Mouse (Mus musculus): ENCODE measurements around the gene Apeh. TPM values are rescaled to one million over a fixed set of nuclear protein-coding genes. Genes with fewer than 3 reads are reported as not detected.

The Apeh gene
- 46.0 and 50.8 TPM in 2 replicates for polyA plus RNA-seq (2015; fragmentation: Nextera tagmentation; extraction: Ambion mirVana)

DNA sequence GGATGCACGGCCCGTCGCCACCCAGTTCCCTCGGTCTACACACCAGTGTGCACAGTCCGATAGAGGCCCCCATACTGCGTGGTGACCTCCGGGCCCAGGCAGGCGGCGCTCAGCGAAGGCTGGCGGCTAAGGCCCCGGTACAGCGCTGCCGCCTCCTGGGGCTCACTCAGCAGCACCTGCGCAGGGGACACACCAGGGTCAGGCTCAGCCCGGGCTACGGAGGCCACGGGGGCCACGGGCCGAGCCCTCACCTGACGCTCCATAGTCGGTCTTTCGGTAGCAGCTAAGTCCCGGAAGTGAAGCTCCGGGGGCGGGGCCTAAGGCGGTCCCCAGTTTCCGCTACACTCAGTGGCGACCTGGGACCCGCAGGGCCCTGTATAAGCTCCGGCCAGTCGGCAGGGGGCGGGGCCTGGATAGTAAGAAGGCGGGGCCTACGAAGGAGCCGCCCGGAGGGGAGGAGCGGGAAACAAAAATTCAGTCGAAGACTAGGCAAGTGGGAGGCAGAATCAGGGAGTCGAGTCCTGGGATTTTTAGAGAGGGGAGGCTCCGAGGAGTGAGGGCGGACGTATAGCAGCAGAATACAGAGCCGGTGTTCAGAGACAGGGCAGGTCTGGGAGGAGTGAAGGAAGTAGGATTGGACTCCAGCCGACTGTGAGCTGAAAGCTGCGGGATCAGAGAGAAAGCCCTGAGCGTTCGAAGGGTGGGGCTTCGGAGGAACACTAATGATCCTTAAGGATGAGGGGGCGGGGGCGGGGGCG, at the start of gene Apeh:
Gene Apeh, minus strand, starts transcription at position 423 of the 758 bp plus-strand sequence.
- peaks cover 21% of the 10 kb centered on the region for H3K36me3 ChIP-seq (ENCODE audit: control insufficient read depth, insufficient read depth, low read length)
- H3K4me1 ChIP-seq (ENCODE audit: control insufficient read depth, insufficient read depth, low read length), result peaks cover 14% of the 10 kb centered on the region
- peak within 1 kb of the TSS; percentile 98 for H3K4me2 ChIP-seq (ENCODE audit: low read length)
- ATAC-seq, result peak; percentile 93
- no peaks in the 10 kb centered on the region for H3K9me3 ChIP-seq (replicated peaks; ENCODE audit: control insufficient read depth, low read length, poor library complexity, severe bottlenecking)
- WGBS, result under 1% methylated on average over 52 of the region's 52 CpGs
- H3K4me3 ChIP-seq (ENCODE audit: low read depth, low read length), result peak within 1 kb of the TSS; percentile 60
- peak within 1 kb of the TSS; percentile 75 for H3K27ac ChIP-seq (ENCODE audit: low read length)
- peak within 1 kb of the TSS; percentile 78 for H3K9ac ChIP-seq (ENCODE audit: low read depth, low read length)
- no peaks in the 10 kb centered on the region for H3K27me3 ChIP-seq (ENCODE audit: control insufficient read depth, insufficient read depth, low read depth, low read length)

DNA sequence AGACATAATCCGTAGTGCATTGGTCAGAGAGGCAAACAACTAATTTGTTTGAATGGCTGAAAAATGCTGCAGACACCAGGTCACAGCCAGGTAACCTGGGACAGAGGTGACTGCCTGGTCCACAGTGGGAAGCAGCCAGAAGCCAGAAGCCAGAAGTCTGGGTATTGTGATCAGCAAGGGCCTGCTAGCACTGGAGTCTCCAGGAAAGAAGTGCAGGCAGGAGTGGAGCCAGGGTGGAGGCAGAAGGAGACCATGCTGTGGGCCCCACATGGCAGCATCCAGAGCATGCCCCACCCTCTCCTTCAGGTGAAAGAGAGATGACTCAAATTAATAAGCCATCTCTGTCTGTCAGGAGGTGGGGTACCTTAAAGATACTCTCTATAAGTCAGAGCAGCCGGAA, 49.1 kb upstream of the Apeh start:
- no peaks in the 10 kb centered on the region for H3K9me3 ChIP-seq (replicated peaks; ENCODE audit: control insufficient read depth, low read length, poor library complexity, severe bottlenecking)

DNA sequence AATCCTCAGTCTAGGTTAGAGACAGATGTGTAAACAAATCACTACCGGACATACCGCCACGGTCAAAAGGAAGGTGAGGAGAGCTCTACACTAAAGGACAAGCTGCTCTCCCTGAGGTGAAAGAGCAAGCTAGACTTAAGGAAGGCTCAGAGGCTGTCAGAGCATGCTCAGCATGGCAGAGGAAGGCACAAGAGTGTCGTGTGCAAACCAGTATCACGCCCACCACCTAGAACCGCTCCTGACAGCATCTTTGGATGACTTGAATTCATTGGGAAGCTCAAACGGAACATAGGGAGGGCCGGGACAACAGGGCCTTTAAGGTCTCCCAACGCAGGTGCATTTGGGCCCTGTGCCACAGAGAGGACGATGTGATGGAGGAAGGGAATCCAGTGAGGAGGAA, 47.0 kb upstream of the Apeh start:
- H3K27me3 ChIP-seq (ENCODE audit: control insufficient read depth, insufficient read depth, low read depth, low read length), result no peaks in the 10 kb centered on the region
- no peak for ATAC-seq
- H3K4me3 ChIP-seq (ENCODE audit: low read depth, low read length), result no peak overlapping the region
- H3K4me1 ChIP-seq (ENCODE audit: control insufficient read depth, insufficient read depth, low read length), result no peaks in the 10 kb centered on the region
- H3K9ac ChIP-seq (ENCODE audit: low read depth, low read length), result no peak overlapping the region
- H3K36me3 ChIP-seq (ENCODE audit: control insufficient read depth, insufficient read depth, low read length), result peaks cover 8% of the 10 kb centered on the region
- H3K27ac ChIP-seq (ENCODE audit: low read length), result no peak overlapping the region
- WGBS, result 85% methylated on average over 10 of the region's 10 CpGs
- H3K4me2 ChIP-seq (ENCODE audit: low read length), result no peak overlapping the region
- H3K9me3 ChIP-seq (replicated peaks; ENCODE audit: control insufficient read depth, low read length, poor library complexity, severe bottlenecking), result no peaks in the 10 kb centered on the region

More for the DNA sequence above, 49.1 kb upstream of the Apeh start:
- no peak overlapping the region for H3K9ac ChIP-seq (ENCODE audit: low read depth, low read length)
- peaks cover 8% of the 10 kb centered on the region for H3K36me3 ChIP-seq (ENCODE audit: control insufficient read depth, insufficient read depth, low read length)
- H3K27me3 ChIP-seq (ENCODE audit: control insufficient read depth, insufficient read depth, low read depth, low read length), result no peaks in the 10 kb centered on the region
- no peaks in the 10 kb centered on the region for H3K4me1 ChIP-seq (ENCODE audit: control insufficient read depth, insufficient read depth, low read length)
- no peak overlapping the region for H3K4me2 ChIP-seq (ENCODE audit: low read length)
- no peak for ATAC-seq
- 92% methylated on average over 2 of the region's 2 CpGs for WGBS
- H3K27ac ChIP-seq (ENCODE audit: low read length), result no peak overlapping the region
- H3K4me3 ChIP-seq (ENCODE audit: low read depth, low read length), result no peak overlapping the region

DNA sequence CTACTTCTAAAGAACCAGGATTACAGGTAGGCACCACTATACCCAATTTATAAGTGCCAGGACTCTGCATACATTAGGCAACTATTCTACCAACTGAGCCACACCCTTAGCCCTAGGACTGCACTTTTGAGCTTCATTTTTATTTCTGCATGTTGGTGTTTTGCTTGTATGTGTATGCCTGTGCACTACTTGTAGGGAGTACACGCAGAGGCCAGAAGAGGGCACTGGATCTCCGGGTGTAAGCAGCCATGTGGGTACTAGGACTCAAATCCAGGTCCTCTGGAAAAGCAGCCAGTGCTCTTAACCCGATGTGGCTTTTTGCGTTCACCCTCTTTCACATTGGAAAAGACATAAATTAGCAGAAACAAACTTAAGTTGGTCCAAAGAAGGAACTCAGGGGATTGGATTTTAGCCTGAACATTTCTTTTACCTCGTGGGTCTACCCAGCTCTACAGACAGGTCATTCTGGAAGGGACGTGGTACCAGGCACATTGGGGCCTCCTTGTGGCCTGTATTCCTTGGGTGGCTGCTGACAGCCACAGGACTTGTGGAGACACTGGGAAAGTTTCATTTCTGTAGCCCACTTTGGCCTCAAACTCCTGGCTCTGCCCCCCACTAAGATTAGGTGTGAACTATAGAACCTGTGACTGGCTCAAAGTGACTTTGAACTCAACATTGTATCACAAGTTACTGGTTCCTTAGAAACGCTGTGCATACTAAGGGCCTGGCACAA, 45.7 kb upstream of the Apeh start:
- 79% methylated on average over 7 of the region's 7 CpGs for WGBS
- no peak overlapping the region for H3K27ac ChIP-seq (ENCODE audit: low read length)
- no peaks in the 10 kb centered on the region for H3K9me3 ChIP-seq (replicated peaks; ENCODE audit: control insufficient read depth, low read length, poor library complexity, severe bottlenecking)
- H3K36me3 ChIP-seq (ENCODE audit: control insufficient read depth, insufficient read depth, low read length), result peaks cover 8% of the 10 kb centered on the region
- ATAC-seq, result no peak
- H3K9ac ChIP-seq (ENCODE audit: low read depth, low read length), result no peak overlapping the region
- H3K4me3 ChIP-seq (ENCODE audit: low read depth, low read length), result no peak overlapping the region
- no peaks in the 10 kb centered on the region for H3K27me3 ChIP-seq (ENCODE audit: control insufficient read depth, insufficient read depth, low read depth, low read length)
- H3K4me2 ChIP-seq (ENCODE audit: low read length), result no peak overlapping the region
- H3K4me1 ChIP-seq (ENCODE audit: control insufficient read depth, insufficient read depth, low read length), result no peaks in the 10 kb centered on the region

DNA sequence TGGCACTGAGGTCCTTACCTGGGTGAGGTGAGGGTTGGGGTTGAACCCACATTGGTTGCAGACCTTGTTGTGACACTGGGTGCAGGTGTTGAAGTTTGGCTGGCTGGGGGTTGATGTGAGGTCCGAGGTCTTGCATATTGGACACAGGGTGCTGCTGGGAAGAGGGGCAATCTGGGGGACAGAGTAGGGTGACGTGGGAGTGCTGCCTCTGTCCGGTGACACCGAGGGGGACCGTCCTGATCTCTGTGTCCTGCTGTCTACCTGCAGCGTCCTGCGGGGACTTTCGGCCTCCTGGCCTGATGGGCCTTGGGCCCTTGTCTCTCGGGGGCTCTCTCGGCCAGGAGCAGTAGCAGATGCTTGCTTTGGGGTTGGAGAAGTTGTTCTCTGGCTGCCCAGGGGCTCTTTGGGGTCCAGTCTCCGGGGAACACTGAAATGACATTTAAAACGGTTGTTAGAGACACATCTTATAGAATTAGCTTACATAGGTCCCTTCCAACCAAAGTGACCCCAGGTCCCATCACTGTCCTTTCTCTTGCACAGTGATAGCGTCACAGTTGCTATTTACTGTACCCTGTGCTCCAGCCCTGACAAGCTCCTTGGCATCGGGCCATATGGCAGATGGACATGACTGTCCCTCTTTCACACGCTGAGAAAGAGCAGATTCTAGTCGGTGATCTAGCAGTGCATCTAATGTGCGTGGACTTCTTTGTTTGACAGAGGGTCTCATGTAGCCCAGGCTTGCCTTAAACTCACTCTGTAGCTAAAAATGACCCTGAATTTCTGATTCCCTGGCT, 45.0 kb upstream of the Apeh start:
- WGBS, result 81% methylated on average over 17 of the region's 17 CpGs
- H3K36me3 ChIP-seq (ENCODE audit: control insufficient read depth, insufficient read depth, low read length), result peaks cover 8% of the 10 kb centered on the region
- no peaks in the 10 kb centered on the region for H3K4me1 ChIP-seq (ENCODE audit: control insufficient read depth, insufficient read depth, low read length)
- no peak for ATAC-seq
- H3K4me3 ChIP-seq (ENCODE audit: low read depth, low read length), result no peak overlapping the region
- no peaks in the 10 kb centered on the region for H3K9me3 ChIP-seq (replicated peaks; ENCODE audit: control insufficient read depth, low read length, poor library complexity, severe bottlenecking)
- H3K9ac ChIP-seq (ENCODE audit: low read depth, low read length), result no peak overlapping the region
- H3K27ac ChIP-seq (ENCODE audit: low read length), result no peak overlapping the region
- no peaks in the 10 kb centered on the region for H3K27me3 ChIP-seq (ENCODE audit: control insufficient read depth, insufficient read depth, low read depth, low read length)
- no peak overlapping the region for H3K4me2 ChIP-seq (ENCODE audit: low read length)

DNA sequence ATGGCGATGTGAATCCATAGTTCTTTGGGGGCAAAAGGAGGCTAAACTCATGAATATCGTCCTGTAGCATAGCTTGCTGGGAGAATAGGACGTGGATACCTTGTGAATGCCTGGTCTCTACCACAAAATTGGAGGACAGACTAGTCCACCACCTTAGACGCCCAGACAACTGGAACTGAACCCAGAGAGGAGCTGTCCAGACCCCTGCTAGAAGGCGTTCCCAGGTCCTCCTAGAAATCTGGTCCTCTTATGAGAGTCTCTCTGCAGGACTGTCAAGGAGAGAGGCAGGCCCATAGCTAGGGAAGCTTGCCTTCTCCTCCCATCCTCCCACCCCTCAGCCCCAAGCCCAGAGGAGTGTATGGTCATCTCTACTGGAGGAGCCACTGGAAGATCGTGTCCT, 43.7 kb upstream of the Apeh start:
- H3K27ac ChIP-seq (ENCODE audit: low read length), result no peak overlapping the region
- H3K9me3 ChIP-seq (replicated peaks; ENCODE audit: control insufficient read depth, low read length, poor library complexity, severe bottlenecking), result no peaks in the 10 kb centered on the region
- H3K27me3 ChIP-seq (ENCODE audit: control insufficient read depth, insufficient read depth, low read depth, low read length), result no peaks in the 10 kb centered on the region
- H3K36me3 ChIP-seq (ENCODE audit: control insufficient read depth, insufficient read depth, low read length), result peaks cover 8% of the 10 kb centered on the region
- H3K4me1 ChIP-seq (ENCODE audit: control insufficient read depth, insufficient read depth, low read length), result no peaks in the 10 kb centered on the region
- H3K4me3 ChIP-seq (ENCODE audit: low read depth, low read length), result no peak overlapping the region
- no peak overlapping the region for H3K9ac ChIP-seq (ENCODE audit: low read depth, low read length)
- ATAC-seq, result no peak
- WGBS, result 82% methylated on average over 6 of the region's 6 CpGs
- no peak overlapping the region for H3K4me2 ChIP-seq (ENCODE audit: low read length)

DNA sequence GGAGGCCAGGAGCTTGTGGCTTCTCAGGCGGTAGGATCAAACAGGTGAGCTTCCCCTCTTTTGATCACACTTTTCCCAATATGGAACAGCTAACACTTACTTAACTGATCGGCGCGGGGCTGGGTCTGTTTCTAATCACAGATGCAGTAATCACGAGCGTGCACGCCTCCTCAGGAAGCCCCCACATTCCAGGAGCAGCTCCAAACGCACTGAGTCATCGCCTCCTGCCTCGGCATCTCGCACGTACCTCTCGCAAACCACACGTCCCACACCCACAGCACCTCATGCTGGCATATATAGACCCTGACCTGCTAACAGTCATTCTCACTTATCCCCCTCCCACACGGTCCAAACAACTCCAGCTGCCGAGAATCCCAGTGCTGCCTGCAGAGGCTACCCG, 43.1 kb upstream of the Apeh start:
- H3K4me1 ChIP-seq (ENCODE audit: control insufficient read depth, insufficient read depth, low read length), result no peaks in the 10 kb centered on the region
- H3K36me3 ChIP-seq (ENCODE audit: control insufficient read depth, insufficient read depth, low read length), result peaks cover 8% of the 10 kb centered on the region
- no peak for ATAC-seq
- H3K27me3 ChIP-seq (ENCODE audit: control insufficient read depth, insufficient read depth, low read depth, low read length), result no peaks in the 10 kb centered on the region
- H3K4me3 ChIP-seq (ENCODE audit: low read depth, low read length), result no peak overlapping the region
- 72% methylated on average over 17 of the region's 17 CpGs for WGBS
- H3K9ac ChIP-seq (ENCODE audit: low read depth, low read length), result no peak overlapping the region
- no peaks in the 10 kb centered on the region for H3K9me3 ChIP-seq (replicated peaks; ENCODE audit: control insufficient read depth, low read length, poor library complexity, severe bottlenecking)
- no peak overlapping the region for H3K4me2 ChIP-seq (ENCODE audit: low read length)
- no peak overlapping the region for H3K27ac ChIP-seq (ENCODE audit: low read length)

DNA sequence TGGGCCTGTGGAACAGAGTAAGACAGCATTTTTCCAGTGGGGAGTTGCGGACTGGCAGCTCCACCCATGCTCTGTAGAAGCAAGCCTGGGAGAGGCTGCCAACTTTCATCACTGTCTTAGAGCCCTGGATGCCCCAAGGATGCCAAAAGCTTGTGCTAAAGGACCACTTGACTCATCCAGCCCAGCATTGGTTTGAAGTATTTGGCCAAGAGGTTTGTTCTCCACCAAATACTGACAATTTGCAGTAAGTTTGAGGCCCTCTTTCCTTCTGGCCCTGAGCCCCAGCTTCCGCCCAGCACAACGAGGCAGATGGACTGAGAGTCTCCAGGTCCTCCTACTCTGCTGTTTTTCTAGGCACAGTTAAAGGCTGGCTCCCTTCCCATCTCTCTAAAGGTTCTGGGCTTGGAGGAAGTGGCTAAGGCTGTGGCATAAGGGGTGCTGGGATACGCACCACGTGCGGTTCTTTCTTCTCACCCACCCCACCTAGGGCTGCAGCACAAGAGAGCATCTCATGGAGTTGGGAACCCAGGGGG, 42.6 kb upstream of the Apeh start:
- 90% methylated on average over 6 of the region's 6 CpGs for WGBS
- Histone ChIP-seq H3K4me1 (ENCODE audit: control insufficient read depth, insufficient read depth, low read length) (no peaks in the 10 kb centered on the region), H3K4me3 (ENCODE audit: low read depth, low read length) (no peak overlapping the region), H3K9ac (ENCODE audit: low read depth, low read length) (no peak overlapping the region), H3K36me3 (ENCODE audit: control insufficient read depth, insufficient read depth, low read length) (peaks cover 8% of the 10 kb centered on the region), H3K27me3 (ENCODE audit: control insufficient read depth, insufficient read depth, low read depth, low read length) (no peaks in the 10 kb centered on the region), H3K9me3 (replicated peaks; ENCODE audit: control insufficient read depth, low read length, poor library complexity, severe bottlenecking) (no peaks in the 10 kb centered on the region), H3K27ac (ENCODE audit: low read length) (no peak overlapping the region), H3K4me2 (ENCODE audit: low read length) (no peak overlapping the region)
- no peak for ATAC-seq
